Mouse (Mus musculus): Measurements from ENCODE around the gene Slc22a15.

DNA sequence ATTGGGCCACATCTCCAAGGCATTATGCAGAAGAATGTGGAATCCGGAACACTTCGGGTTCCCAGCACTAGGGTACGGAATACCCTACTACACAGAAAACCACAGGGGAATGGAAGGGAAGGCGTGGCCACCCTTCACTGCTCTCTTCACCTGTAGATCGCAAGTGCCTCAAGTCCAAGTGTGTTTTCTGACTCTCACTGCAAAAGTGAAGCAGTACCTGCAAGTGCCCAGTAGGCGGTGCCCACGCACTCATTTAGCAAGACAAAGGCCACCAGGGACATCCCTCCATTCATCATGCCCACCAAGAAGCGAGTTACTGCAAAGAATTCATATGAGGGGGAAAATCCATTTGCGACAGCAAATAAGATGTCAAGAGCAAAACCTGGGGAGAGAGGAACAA is 27.4 kb downstream of the Slc22a15 start:
- TF ChIP-seq CTCF (IDR thresholded peaks at IDR 0.05; ENCODE audit: low read depth) = peak; percentile 94
- no peak for TF ChIP-seq EP300 (optimal IDR thresholded peaks at IDR 0.05)
